Mouse (Mus musculus): ENCODE data around the gene Ms4a4b.
"Not testable (repeated sequence)": the region's sequence is repeated elsewhere in the genome, so short reads cannot be mapped to it uniquely, and the experiment has no call there.

Ms4a4b gene

GRCm38 (mm10) chr19:11443338-11443737 is at the start of gene Ms4a4b:
Gene Ms4a4b, plus strand, starts transcription at chr19:11443553.
- no peak for DNase-seq

- no peak for DNase-seq
Observed at GRCm38 (mm10) chr19:11395769-11396168, 47.6 kb upstream of the Ms4a4b start.

GRCm38 (mm10) chr19:11404527-11404926 is 38.8 kb upstream of the Ms4a4b start, which contains the start of gene Ms4a4c:
Gene Ms4a4c, plus strand, starts transcription at chr19:11404770.
- no peak for DNase-seq

DNA sequence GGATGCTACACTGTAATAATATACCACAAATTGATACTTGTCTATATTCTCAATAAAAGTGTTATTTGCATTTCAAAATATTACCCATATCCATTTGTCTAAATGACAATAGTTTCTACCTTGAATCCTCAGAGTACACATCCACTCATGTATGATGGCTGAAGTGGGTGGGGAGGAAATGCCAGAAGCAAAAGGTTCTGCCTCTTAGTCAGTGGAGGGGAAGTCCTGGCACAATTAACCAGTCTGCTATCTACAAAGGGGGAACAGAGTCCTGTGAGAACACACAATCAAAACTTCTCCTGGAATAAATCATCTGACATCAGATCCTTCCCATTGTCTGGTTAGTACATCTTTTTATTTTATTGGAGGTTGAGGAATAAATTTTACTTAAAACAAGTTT is 35.9 kb upstream of the Ms4a4b start:
- DNase-seq: no peak

DNA sequence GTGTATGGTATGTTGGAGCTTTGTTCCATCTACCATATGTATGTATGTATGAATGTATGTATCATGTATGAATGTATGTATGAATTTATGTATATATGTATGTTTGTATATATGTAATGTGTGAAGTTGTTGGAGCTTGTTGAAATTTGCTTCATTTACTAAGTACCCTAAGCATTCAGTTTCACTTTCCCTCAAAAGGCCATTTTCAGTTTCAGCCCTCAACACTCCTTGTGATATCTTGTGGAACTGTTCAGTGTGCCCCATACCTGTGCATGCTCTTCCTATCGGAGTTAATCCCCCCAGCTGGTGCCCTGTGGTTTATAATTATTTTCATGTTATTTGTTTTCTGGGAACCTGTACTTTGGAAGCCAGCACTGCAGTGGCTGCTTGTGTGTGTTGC is 34.8 kb upstream of the Ms4a4b start:
- no peak for DNase-seq

- DNase-seq: no peak
Observed at GRCm38 (mm10) chr19:11411640-11412039, 31.7 kb upstream of the Ms4a4b start.

DNA sequence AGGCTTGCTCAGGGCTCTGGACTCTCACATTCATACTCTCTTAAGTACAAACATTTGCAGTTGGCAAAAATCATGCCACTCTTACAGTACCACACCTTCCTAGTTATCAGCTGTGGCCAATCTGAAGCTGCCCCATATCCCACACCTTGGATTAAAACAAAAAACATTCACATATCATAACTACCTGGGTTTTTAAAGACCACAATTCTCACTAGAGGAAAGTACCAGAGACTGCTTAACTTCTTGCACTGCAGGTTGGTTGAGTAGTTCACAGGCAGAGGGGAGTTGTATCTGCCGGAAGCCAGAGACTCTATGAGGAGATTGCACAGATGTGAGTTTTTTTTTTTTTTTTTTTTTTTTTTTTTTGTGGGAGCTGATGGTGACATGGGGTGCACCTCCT is 29.3 kb upstream of the Ms4a4b start:
- no peak for DNase-seq

DNA sequence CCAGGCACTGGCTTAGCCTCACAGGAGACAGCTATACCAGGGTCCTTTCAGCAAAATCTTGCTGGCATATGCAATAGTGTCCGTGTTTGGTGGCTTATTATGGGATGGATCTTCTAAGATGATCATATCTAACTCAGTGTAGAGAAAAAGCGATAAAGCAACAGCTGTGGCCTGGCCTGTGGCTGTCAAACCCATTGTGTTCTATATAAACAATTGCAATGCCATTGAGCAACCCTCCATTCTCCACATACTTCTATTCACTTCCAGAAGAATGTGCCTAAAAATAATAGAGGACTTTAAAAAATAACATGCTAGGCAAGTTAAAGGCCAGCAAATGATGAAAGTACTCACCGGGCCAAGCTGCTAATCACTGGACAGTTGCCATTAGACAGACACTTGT is 27.8 kb upstream of the Ms4a4b start:
- DNase-seq: no peak

- not testable (repeated sequence) for DNase-seq
Observed at GRCm38 (mm10) chr19:11418865-11419264, 24.5 kb upstream of the Ms4a4b start.

DNA sequence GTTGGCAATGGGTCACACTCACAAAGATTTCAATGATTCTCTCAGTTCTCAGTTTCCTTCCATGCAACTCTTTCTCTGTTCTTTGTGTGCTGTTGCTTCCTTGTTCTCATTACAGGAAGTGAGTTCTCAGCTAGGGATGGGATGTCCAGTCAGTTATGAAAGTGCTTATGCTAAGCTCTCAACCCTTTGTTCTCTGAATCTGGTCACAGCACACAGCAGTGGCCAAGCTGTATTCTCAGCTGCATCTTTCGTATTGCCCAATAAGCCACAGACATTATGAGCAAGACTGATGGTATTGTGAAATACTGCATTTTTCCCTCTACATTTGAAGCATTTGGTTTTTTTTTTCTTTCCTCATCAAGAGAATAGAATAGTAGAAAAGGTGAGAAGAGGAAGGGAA is 12.1 kb upstream of the Ms4a4b start:
- not testable (repeated sequence) for DNase-seq

- DNase-seq: no peak
Observed at GRCm38 (mm10) chr19:11435058-11435834, 8.1 kb upstream of the Ms4a4b start.

- no peak for DNase-seq
Observed at GRCm38 (mm10) chr19:11443964-11444363, 611 bp downstream of the Ms4a4b start.

DNA sequence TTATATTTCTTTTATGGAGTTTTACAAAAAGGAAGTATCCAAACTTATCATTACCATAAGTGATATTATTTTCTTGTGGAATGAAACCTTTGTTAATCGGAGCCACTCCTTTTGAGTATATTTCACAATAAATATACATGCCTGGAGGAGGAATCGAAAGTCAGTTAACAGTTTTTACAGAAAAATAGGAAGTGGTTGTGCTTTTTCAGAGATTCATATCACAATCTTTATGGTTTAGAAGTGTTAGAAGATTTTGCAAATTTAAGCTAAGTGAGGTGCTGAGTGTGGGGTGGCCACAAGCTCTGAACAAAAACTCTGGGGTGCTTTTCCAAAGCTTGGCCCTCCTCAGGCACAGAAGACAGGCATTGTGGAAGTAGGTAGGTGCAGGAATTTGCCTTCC is 3.9 kb downstream of the Ms4a4b start:
- DNase-seq: no peak

GRCm38 (mm10) chr19:11459041-11459440 is 15.7 kb downstream of the Ms4a4b start:
- not testable (repeated sequence) for DNase-seq

DNA sequence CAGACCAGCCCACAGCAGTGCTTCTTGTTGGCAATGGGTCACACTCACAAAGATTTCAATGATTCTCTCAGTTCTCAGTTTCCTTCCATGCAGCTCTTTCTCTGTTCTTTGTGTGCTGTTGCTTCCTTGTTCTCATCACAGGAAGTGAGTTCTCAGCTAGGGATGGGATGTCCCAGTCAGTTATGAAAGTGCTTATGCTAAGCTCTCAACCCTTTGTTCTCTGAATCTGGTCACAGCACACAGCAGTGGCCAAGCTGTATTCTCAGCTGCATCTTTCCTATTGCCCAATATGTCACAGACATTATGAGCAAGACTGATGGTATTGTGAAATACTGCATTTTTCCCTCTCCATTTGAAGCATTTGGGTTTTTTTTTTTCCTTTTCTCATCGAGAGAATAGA is 21.4 kb downstream of the Ms4a4b start:
- DNase-seq: not testable (repeated sequence)

GRCm38 (mm10) chr19:11466471-11466870 is 23.1 kb downstream of the Ms4a4b start:
- no peak for DNase-seq

- not testable (repeated sequence) for DNase-seq
Observed at GRCm38 (mm10) chr19:11468361-11468760, 25.0 kb downstream of the Ms4a4b start.

- DNase-seq: not testable (repeated sequence)
Observed at GRCm38 (mm10) chr19:11469215-11469614, 25.9 kb downstream of the Ms4a4b start, which contains the start of gene Ms4a6c. Gene Ms4a6c, plus strand, starts transcription at chr19:11469366.

DNA sequence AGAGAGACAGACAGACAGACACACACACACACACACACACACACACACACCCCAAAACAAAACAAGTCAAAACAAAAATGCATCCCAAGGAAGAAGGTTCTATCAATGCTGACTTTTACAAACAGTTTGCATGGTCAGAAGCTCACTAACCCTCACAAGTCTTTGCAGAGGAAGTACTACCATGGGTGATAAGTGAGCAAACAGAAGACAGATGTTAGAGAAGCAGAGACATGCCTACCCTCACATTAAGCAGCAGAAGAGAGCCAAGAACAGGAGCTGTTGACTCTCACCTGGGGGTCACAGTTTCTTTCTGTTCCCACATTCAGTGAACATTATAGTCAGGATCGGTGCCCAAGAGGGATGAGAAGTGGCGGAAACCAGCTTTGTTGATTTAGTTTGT is 36.4 kb downstream of the Ms4a4b start:
- no peak for DNase-seq

DNA sequence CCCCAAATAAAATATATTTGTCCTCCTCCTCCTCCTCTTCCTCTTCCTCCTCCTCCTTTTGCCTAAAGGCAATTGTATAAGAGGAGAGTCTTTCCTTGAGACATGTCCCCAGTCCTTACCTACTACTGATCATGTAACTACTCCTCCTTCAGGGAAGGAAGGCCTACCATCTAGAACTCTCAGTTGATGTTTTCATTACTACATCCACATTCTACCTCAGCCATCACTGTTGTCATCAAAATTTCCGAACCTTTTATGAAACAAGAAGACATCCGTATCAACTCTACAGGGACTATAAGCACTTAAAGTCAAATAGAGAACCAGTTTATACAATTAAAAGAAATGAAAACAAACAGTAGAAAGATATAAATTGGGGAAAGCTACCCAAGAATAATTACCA is 39.3 kb downstream of the Ms4a4b start:
- no peak for DNase-seq

- DNase-seq: no peak
Observed at GRCm38 (mm10) chr19:11483941-11484340, 40.6 kb downstream of the Ms4a4b start.

DNA sequence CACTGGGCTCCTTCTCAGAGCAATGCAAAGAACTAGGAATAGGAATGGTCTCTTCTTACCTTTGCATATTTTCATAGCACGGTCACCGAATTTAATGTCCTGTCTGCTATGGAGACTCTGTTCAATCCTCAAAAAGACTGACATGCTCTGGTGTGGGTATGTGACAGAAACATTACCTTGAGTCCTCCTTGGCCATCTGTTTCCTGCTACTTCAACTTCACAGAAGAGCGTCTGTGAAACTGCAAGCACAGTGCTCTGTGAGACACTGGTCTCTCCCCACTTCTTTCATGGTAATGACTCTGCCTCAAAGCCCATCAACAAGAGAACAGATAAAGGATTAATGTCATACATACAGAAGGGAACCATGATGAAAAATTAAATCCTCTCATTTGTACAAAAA is 41.0 kb downstream of the Ms4a4b start:
- no peak for DNase-seq

DNA sequence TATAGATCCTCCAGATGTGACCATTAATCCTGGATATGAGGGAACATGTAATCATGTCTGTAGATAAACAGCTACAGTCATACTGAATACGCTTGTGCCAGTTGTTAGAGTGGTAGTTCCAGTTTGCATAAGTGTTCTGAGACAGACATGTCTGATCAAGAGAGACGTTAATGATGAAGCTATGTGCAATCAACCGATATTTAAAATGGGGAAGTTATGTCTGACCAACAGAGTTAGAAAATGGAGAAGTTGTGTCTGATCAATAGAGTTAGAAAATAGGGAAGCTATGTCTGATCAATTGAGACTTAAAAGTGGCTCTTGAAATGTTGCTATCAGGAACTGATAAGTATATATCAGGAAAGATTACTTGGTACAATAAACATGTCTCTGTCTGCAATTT is 41.9 kb downstream of the Ms4a4b start:
- DNase-seq: no peak

GRCm38 (mm10) chr19:11485746-11486145 is 42.4 kb downstream of the Ms4a4b start, which contains the start of gene Gm8369:
Gene Gm8369, plus strand, starts transcription at chr19:11485938.
- no peak for DNase-seq

GRCm38 (mm10) chr19:11486599-11486998 is 43.2 kb downstream of the Ms4a4b start:
- no peak for DNase-seq
